Mouse (Mus musculus) liver, postnatal 0 days (tissue): ENCODE measurements at regions not wholly inside any gene's neighbourhood (a gene's known extent, or its start where the extent isn't known, plus 50 kb on each side); places are given as distances from the start of the nearest gene placed in this dataset.

Experiments
- ATAC-seq: fragments of 200-750 bp; cut with Nextera tagmentation; 2 replicates; pipeline ENCODE4 v1.8.0; 2017; ENCODE audit warnings: mild to moderate bottlenecking, moderate library complexity
- DNase-seq: peaks from one replicate; pipeline ENCODE4 v3.0.0-alpha.2; 2016
- H3K27ac ChIP-seq: fragments of 300-500 bp; sonication (generic); 2 replicates; pipeline ENCODE4 v1.5.1; 2014; ENCODE audit warnings: antibody characterized with exemption, moderate library complexity, mild to moderate bottlenecking, low read depth
- H3K27me3 ChIP-seq: fragments of 300-500 bp; sonication (generic); 2 replicates; pipeline ENCODE4 v1.6.1; 2014; ENCODE audit warnings: low read length, control low read depth, mixed read lengths; ENCODE audit not compliant: insufficient read depth
- H3K36me3 ChIP-seq: fragments of 300-500 bp; sonication (generic); replicated peaks from 2 replicates; pipeline ENCODE4 v1.6.1; 2014; ENCODE audit warnings: mild to moderate bottlenecking, control low read depth, low read length, moderate library complexity, mixed read lengths; ENCODE audit not compliant: insufficient read depth
- H3K4me1 ChIP-seq: fragments of 300-500 bp; sonication (generic); 2 replicates; pipeline ENCODE4 v1.6.1; 2014; ENCODE audit warnings: antibody characterized with exemption, mild to moderate bottlenecking, control low read depth; ENCODE audit not compliant: insufficient read depth
- H3K4me2 ChIP-seq: fragments of 300-500 bp; sonication (generic); 2 replicates; pipeline ENCODE4 v1.6.1; 2014; ENCODE audit warnings: low read depth, mild to moderate bottlenecking, low read length, moderate library complexity, mixed read lengths
- H3K4me3 ChIP-seq: fragments of 300-500 bp; sonication (generic); 2 replicates; pipeline ENCODE4 v1.5.1; 2014; ENCODE audit warnings: low read depth, low read length
- H3K9ac ChIP-seq: fragments of 300-500 bp; sonication (generic); replicated peaks from 2 replicates; pipeline ENCODE4 v1.6.1; 2014; ENCODE audit warnings: mild to moderate bottlenecking, moderate library complexity
- H3K9me3 ChIP-seq: fragments of 300-500 bp; sonication (generic); 2 replicates; pipeline ENCODE4 v1.6.1; 2016; ENCODE audit warnings: mild to moderate bottlenecking, control low read depth, low read length, mixed read lengths
- CTCF ChIP-seq: sonication (generic); IDR thresholded peaks from 2 replicates; pipeline ENCODE4 v1.5.1; 2016; ENCODE audit warnings: antibody characterized with exemption, low read depth
- EP300 ChIP-seq: IDR thresholded peaks from 2 replicates; pipeline ENCODE4 v1.6.1; 2016; ENCODE audit warnings: antibody characterized with exemption, low read depth, mild to moderate bottlenecking
- WGBS: fragments of 180-500 bp; shearing (Covaris S2); extraction: QIAGEN DNeasy Blood & Tissue Kit; methylation state at CpG from one replicate; pipeline ENCODE4 v1.1.7; 2014; ENCODE audit not compliant: insufficient replicate concordance; 5-methylcytosine and 5-hydroxymethylcytosine counted together

GRCm38 (mm10) chr11:41159927-41160326 lies 404.8 kb upstream of the Ccng1 start:
- DNase-seq (no peak), ATAC-seq (no peak)
- Histone ChIP-seq H3K9ac (no peak overlapping the region), H3K4me1 (no peaks in the 10 kb centered on the region), H3K4me3 (no peak overlapping the region), H3K36me3 (no peaks in the 10 kb centered on the region), H3K27ac (no peak overlapping the region), H3K27me3 (no peaks in the 10 kb centered on the region), H3K9me3 (no peaks in the 10 kb centered on the region), H3K4me2 (no peak overlapping the region)
- WGBS, result 82% methylated on average over 1 of the region's 1 CpGs
- TF ChIP-seq EP300, result no peak
- no peak for TF ChIP-seq CTCF

- no peak overlapping the region for H3K27ac ChIP-seq
- WGBS, result 58% methylated on average over 4 of the region's 4 CpGs
Measured at GRCm38 (mm10) chr11:41158761-41159596, 403.9 kb upstream of the Ccng1 start.

GRCm38 (mm10) chr11:41157321-41157720 lies 402.2 kb upstream of the Ccng1 start:
- no peak for DNase-seq
- Histone ChIP-seq H3K9ac (no peak overlapping the region), H3K36me3 (no peaks in the 10 kb centered on the region), H3K4me3 (no peak overlapping the region), H3K4me1 (no peaks in the 10 kb centered on the region), H3K4me2 (no peak overlapping the region), H3K27ac (no peak overlapping the region), H3K9me3 (no peaks in the 10 kb centered on the region), H3K27me3 (no peaks in the 10 kb centered on the region)
- WGBS, result 83% methylated on average over 11 of the region's 11 CpGs
- TF ChIP-seq CTCF, result no peak
- TF ChIP-seq EP300, result no peak
- ATAC-seq, result no peak

More at GRCm38 (mm10) chr11:41158761-41159596, 403.9 kb upstream of the Ccng1 start:
- Histone ChIP-seq H3K9me3 (no peaks in the 10 kb centered on the region), H3K4me1 (no peaks in the 10 kb centered on the region), H3K27me3 (no peaks in the 10 kb centered on the region), H3K4me2 (no peak overlapping the region), H3K4me3 (no peak overlapping the region), H3K9ac (no peak overlapping the region), H3K36me3 (no peaks in the 10 kb centered on the region)
- ATAC-seq (no peak), DNase-seq (no peak)
- TF ChIP-seq CTCF, result no peak
- TF ChIP-seq EP300, result no peak
